Mouse (Mus musculus): ENCODE measurements at regions not wholly inside any gene's neighbourhood (a gene's known extent, or its start where the extent isn't known, plus 50 kb on each side); places are given as distances from the start of the nearest gene placed in this dataset.

DNA sequence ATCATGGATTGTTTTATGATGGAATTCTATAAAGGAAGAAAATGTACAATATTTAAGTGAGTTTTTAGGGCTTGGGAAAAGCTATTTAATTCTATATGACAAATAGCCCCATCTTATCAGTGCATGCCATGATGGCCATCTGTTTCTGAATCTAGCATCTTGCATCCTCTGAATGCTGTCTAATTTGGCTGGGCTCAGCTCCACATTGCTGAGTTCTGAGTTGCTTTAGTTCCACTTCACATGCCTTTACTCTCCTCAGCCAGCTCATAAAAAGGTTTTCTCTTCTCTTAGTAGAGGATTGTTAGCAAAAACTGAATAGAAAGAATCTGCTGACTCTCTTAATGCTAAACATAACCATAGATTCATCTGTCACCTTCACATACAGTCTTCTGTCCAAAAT, 1063.4 kb downstream of the Sorcs1 start:
- Histone ChIP-seq H3K4me3 (ENCODE audit: insufficient read depth in 1 of 2, low read depth in 1 of 2, low read length in 2 of 2, poor library complexity in 1 of 2, severe bottlenecking in 1 of 2) (no peak overlapping the region), H3K27ac (ENCODE audit: insufficient read depth, low read depth, low read length, poor library complexity, severe bottlenecking) (no peak overlapping the region), H3K4me1 (ENCODE audit: control insufficient read depth in 2 of 2, insufficient read depth in 2 of 2, low read length in 2 of 2, poor library complexity in 1 of 2) (no peaks in the 10 kb centered on the region), H3K9me3 (ENCODE audit: control insufficient read depth, insufficient read depth, low read depth, low read length) (no peaks in the 10 kb centered on the region), H3K36me3 (ENCODE audit: control insufficient read depth, insufficient read depth, low read length, poor library complexity, severe bottlenecking) (no peaks in the 10 kb centered on the region), H3K9ac (ENCODE audit: insufficient read depth, low read depth, low read length, poor library complexity, severe bottlenecking) (no peak overlapping the region)
- in situ Hi-C loops (cut with MboI; ENCODE audit: low sequenced_read_pairs in 2 of 2, unreplicated experiment in 2 of 2) = no loop called here
- no peak for TF ChIP-seq ZNF384 (IDR thresholded peaks at IDR 0.05; ENCODE audit: low read depth, low read length)
- DNase-seq (ENCODE audit: low read depth, low spot score) = no peak
